Mouse (Mus musculus) monocyte, adult 59 days (primary cell): ENCODE measurements around the gene Mrpl21. TPM values are rescaled to one million over a fixed set of nuclear protein-coding genes. Genes with fewer than 3 reads are reported as not detected.

ENCODE experiments used
- total RNA-seq, 2 experiments: library from RNA; stranded (reverse); gene quantifications; one replicate each; pipeline ENCODE4 v1.2.4; 2023

Mrpl21 gene
- 10 to 100 TPM; 28.3 to 33.9 TPM for total RNA-seq

GRCm38 (mm10) chr19:3282572-3283467, at the start of gene Mrpl21, which contains the start of gene Ighmbp2:
Gene Mrpl21, plus strand, starts transcription at chr19:3282901.
Gene Ighmbp2, minus strand, starts transcription at chr19:3283017.

GRCm38 (mm10) chr19:3322261-3322969, 39.7 kb downstream of the Mrpl21 start, which contains the start of gene Cpt1a:
Gene Cpt1a, plus strand, starts transcription at chr19:3322334.

Other genes with a start within 250 kb of the Mrpl21 start
- gene Ighmbp2, start 116 bp downstream of the Mrpl21 start, total RNA-seq, result 1 to 10 TPM; 7.4 to 7.8 TPM
- 100 to 1,000 TPM; 154 to 165 TPM for gene Cpt1a, start 39.4 kb downstream of the Mrpl21 start, total RNA-seq
- 1 to 10 TPM; 4.2 to 5.3 TPM for gene Tesmin, start 106.0 kb downstream of the Mrpl21 start, total RNA-seq
- gene Gal, start 131.6 kb downstream of the Mrpl21 start, total RNA-seq, result under 1 TPM in 1 of 2 experiments, not detected in 1; 0.70 TPM